Mouse (Mus musculus): Measurements from ENCODE around the gene Emc1.

GRCm38 (mm10) chr4:139310899-139311701 is 41.3 kb upstream of the Emc1 start:
- TF ChIP-seq CTCF (IDR thresholded peaks at IDR 0.05; ENCODE audit: borderline replicate concordance, insufficient read depth, low read length) (no peak), POLR2A (IDR thresholded peaks at IDR 0.05; ENCODE audit: low read depth, low read length) (no peak)
